Mouse (Mus musculus): ENCODE measurements around the gene Gm7544.
"Not testable (repeated sequence)": the region's sequence is repeated elsewhere in the genome, so short reads cannot be mapped to it uniquely, and the experiment has no call there.

Gene Gm7544

DNA sequence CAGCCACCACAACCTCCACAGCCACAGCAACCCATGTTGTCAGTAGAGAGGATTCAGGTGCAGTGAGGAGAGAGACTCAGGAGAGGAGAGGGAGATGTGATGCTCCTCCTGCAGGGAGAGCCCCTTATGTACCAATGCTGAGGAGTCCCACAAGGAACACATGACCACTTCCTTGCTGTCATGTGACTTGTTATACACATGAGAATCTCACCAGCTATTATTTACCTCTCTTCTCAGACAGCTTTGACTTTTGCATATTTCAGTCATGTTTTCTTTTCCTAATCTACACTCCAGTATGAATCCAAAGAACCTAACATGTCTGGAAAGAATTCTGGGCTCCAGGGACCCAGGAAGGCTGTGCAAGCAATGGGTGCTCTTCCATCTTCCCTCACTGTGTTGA, at the start of gene Gm7544:
TSS of gene Gm7544 (minus strand) at position 101 of the 400 bp plus-strand sequence.
- in situ Hi-C loops (cut with MboI, MseI): not testable (repeated sequence)

DNA sequence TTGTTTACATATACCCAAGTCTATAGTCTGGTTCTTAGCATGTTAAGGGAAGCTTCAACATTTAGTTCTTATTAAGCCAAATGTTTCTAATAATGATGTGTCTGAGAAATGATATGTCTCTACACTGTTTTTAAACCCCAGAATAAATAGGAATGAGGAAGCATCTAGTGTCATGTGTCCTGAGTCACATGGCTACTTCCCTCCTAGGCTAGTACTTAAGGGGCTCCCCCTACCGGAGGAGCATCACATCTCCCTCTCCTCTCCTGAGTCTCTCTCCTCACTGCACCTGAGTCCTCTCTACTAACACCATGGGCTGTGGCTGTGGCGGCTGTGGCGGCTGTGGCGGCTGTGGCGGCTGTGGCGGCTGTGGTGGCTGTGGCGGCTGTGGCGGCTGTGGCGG, 44.5 kb upstream of the Gm7544 start, which contains the start of gene Gm47959:
TSS of gene Gm47959 (plus strand) at position 243 of the 400 bp plus-strand sequence.
- in situ Hi-C loops (cut with MboI, MseI): not testable (repeated sequence)

DNA sequence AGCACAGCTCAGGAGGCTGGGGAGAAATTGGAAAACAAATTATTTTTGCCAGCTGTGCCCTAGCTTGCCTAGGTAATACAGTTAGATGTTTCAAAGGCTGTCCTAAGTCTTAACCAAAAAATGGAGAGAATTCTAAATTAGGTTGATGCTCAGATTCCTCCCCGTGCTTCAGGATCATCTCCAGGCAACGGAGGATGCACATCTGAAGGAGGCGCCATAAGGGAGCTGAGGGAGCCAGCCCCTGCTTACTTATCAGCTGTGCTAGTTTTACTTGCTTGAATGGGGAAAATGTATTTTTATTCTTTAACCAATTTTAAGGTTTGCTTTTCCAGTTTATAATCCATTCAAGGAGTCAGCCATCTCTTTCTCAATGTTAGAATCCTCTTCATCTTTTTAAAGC, 38.1 kb upstream of the Gm7544 start:
- in situ Hi-C loops (cut with MboI, MseI): no loop called here

- in situ Hi-C loops (cut with MboI, MseI): no loop called here
Measured at GRCm38 (mm10) chr1:82992093-82992492, 36.3 kb upstream of the Gm7544 start.

- in situ Hi-C loops (cut with MboI, MseI): no loop called here
Measured at GRCm38 (mm10) chr1:82991596-82991995, 35.8 kb upstream of the Gm7544 start.

GRCm38 (mm10) chr1:82991062-82991461, 35.2 kb upstream of the Gm7544 start:
- in situ Hi-C loops (cut with MboI, MseI): no loop called here

DNA sequence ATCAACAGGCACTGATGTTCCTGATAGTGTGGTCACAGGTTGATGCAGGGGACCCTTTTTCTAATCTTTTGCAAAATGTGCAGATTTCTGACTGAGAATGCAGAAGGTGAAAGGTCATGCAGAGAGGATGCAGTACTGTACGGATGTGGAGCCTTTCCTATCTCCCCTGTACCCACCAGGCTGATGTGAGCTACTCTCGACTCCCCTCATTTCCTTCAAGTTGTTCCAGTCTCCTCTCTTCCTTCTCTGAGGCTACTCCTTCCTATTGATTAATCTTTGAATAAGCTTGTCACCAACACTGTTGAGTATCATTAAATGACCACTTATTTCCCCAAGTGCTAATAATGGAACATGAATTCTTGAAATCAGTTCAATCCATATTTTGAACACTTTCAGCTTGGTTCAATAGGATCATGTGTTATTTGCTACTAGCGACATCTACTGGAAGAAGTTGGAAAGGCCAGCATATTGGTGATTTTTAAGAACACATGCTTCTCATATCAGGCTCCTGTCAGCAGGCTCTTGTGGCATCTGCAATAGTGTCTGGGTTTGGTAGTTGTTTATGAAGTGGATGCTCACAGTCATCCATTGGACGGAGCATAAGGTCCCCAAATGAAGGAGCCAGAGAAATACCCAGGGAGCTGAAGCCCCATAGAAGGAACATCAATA, 31.9 kb upstream of the Gm7544 start:
- in situ Hi-C loops (cut with MboI, MseI): no loop called here

- in situ Hi-C loops (cut with MboI, MseI): no loop called here
Measured at GRCm38 (mm10) chr1:82986738-82987137, 30.9 kb upstream of the Gm7544 start.

DNA sequence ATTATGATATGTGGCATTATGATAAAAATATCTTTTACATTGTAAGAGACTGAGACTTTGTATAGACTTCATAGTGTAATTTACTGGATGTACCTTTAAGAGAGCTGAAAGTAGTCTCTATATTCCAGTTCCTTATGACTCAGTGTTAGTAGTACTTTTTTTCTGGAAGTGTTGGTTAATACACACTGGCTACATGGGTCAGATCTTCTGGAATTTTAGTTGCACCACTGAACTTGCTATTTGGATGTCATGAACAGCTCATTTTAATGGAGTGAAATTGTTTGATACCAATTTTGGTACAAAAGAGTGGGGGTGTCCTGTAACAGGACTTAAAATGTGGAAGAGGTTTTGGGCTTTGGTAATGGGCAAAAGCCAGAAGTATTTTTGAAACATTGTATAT, 22.0 kb upstream of the Gm7544 start:
- in situ Hi-C loops (cut with MboI, MseI): loop anchor here (10.0 kb wide), 1 partner anchor 193 kb away; no protein-coding TSS in a partner anchor

DNA sequence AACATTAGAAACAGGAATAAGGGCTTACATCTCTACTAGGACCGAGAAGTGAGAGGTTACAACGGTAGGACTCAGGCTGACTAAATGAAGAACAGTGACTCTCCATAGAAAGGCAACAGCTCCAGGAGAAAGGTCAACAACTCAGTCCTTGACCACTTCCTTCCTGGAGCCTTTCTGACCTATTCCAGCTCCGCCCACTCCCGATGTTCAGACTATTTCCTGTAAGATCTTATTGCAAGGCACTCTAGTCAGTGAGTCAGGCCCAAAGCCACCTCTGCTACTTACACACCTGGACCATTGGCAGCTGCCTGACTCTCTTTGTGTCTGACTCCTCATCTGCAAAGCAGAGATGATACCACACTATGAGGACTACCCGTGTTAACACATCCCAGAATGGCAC, 19.9 kb upstream of the Gm7544 start:
- in situ Hi-C loops (cut with MboI, MseI): loop anchor here (10.0 kb wide), 1 partner anchor 191 kb away; no protein-coding TSS in a partner anchor

DNA sequence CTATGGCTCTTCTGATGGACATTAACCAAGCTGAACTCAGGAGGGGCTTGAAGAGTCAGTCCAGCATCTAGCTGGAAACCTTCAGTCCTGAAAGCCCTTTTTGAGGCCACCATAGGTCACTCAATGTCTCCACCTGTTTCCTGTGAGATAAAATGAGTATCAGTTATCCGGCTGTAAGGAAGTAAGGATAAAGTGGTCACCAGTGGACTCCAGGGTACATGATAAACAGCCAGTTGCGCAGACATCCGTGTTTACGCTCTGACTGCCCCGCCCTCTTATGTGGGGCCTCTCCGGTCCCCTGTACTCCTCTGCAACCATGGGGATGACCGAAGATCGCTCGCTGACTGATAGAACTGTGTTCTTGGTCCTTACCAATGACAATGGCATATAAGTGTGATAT, 18.5 kb upstream of the Gm7544 start:
- in situ Hi-C loops (cut with MboI, MseI): loop anchor here (10.0 kb wide), 1 partner anchor 190 kb away; no protein-coding TSS in a partner anchor

DNA sequence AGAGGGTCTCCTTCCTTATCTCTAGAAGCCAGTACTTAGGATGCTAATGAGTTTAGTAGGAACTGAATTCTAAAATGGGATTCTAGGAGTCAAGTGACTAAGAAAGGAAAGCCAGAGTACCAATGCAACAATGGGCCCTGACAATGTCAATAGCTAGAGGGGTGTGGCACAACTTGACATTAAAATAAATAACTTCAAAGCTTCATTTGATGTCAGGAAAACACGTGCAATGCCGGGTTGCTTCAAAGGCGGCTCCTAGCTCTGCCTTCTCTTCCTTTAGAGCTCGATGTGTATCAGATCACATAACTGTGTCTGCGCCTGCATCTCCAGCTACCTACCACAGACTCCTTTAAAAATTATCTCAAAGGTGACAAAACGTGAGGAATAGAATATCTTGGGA, 18.1 kb upstream of the Gm7544 start:
- in situ Hi-C loops (cut with MboI, MseI): loop anchor here (10.0 kb wide), 1 partner anchor 189 kb away; no protein-coding TSS in a partner anchor

DNA sequence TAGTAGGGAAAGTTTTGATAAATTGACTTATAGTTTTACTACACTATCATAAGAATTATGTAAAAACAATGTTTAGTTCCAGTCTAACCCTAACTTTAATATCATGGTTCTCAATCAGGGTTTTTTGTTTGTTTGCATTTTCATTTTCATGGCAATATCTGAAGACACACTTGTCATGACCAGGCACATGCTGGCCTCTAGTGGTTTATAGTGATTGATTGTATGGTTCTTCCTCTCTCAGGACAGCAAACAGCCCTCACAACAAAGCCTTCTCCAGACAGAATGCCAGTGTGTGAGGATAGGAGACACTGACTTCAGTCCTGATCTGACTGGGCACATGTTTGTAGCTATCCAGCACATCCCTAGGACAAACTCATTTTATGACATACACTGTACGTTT, 17.4 kb upstream of the Gm7544 start:
- in situ Hi-C loops (cut with MboI, MseI): loop anchor here (10.0 kb wide), 1 partner anchor 188 kb away; no protein-coding TSS in a partner anchor

DNA sequence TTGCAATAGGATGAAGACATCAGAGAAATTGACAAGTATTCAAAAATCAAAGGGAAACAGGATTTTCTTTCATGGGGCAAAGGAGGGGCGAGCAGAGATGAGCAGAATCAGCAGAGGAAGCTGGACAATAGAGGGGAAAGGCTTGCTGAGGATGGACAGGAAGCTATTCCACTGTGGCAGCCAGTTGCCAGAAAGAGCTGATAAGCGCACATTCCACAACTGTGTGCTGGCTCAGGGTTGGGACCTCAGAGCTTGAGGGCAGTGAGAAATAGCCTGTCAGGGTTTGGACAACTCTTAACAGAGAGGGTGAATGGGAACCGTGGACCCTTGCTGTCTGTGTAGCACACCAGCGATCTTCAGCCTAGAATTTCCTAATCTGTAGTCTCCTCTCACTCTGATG, 16.2 kb upstream of the Gm7544 start:
- in situ Hi-C loops (cut with MboI, MseI): loop anchor here (10.0 kb wide), 1 partner anchor 187 kb away; no protein-coding TSS in a partner anchor

DNA sequence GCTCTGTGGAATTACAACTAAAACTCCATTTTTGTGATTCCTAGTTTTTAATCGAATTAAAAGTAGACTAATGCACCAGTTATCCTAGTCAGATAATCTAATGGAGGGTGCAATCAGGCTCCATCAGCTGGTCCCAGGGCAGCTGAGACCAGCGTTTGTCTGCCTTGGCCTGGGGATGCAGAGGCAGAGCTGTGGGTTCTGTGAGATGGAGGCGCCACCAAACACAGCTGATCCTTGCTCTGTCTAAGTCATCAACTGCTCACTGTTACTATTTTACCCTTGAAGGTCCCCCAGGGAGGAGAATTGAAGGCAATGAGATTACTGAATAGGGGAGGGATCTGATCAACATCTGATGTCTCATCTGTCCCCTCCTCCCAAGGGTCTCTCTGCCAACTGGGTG, 10.6 kb upstream of the Gm7544 start:
- in situ Hi-C loops (cut with MboI, MseI): loop anchor here (10.0 kb wide), 1 partner anchor 62 kb away; no protein-coding TSS in a partner anchor

DNA sequence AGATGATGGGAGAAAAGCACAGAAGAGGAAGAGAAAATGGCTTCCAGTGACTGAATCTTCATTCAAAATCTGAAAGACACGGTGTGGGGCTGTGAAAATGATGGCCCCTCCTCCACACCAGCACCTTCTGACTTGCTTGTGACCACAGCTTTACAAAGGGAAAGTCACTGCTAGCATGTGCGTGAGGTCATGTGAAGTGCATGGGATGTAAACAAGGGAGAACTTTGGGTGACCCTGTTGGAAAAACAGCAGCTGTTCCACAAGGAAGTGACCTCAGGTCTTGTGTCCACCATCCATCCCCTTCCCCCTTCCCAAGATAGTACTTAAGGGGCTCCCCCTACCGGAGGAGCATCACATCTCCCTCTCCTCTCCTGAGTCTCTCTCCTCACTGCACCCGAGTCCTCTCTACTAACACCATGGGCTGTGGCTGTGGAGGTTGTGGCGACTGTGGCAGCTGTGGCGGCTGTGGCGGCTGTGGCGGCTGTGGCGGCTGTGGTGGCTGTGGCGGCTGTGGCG, 4.1 kb upstream of the Gm7544 start, which contains the start of gene Gm47955:
TSS of gene Gm47955 (plus strand) at position 417 of the 516 bp plus-strand sequence.
- in situ Hi-C loops (cut with MboI, MseI): loop anchor here (10.0 kb wide), 1 partner anchor 55 kb away; no protein-coding TSS in a partner anchor

GRCm38 (mm10) chr1:82948601-82949000, 7.2 kb downstream of the Gm7544 start:
- in situ Hi-C loops (cut with MboI, MseI): no loop called here

DNA sequence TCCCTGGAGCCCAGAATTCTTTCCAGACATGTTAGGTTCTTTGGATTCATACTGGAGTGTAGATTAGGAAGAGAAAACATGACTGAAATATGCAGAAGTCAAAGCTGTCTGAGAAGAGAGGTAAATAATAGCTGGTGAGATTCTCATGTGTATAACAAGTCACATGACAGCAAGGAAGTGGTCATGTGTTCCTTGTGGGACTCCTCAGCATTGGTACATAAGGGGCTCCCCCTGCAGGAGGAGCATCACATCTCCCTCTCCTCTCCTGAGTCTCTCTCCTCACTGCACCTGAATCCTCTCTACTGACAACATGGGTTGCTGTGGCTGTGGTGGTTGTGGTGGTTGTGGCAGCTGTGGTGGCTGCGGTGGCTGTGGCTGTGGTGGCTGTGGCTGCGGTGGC, 9.8 kb downstream of the Gm7544 start:
- in situ Hi-C loops (cut with MboI, MseI): not testable (repeated sequence)

GRCm38 (mm10) chr1:82943295-82943694, 12.5 kb downstream of the Gm7544 start, which contains the start of gene A030003K21Rik:
A030003K21Rik (minus strand) TSS chr1:82943388.
- in situ Hi-C loops (cut with MboI, MseI): not testable (repeated sequence)

DNA sequence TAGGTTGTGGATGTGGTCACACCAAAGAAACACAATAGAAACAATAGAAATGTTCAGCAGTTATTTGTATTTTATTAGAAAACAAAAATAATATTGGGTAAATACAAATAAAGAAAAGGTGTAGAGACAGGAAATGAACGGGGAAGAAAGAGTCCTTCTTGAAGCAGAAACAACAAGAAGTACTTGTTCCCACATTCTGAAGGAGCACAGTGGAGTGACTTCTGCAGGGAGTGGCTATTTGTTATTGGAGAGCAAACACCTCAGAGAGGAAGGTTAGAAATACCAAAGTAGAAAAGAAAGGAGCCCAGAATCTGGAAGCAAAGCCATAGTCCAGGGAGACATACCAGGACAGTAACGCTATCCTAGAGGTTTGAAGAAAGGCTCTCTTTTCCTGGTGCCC, 13.3 kb downstream of the Gm7544 start:
- in situ Hi-C loops (cut with MboI, MseI): not testable (repeated sequence)

DNA sequence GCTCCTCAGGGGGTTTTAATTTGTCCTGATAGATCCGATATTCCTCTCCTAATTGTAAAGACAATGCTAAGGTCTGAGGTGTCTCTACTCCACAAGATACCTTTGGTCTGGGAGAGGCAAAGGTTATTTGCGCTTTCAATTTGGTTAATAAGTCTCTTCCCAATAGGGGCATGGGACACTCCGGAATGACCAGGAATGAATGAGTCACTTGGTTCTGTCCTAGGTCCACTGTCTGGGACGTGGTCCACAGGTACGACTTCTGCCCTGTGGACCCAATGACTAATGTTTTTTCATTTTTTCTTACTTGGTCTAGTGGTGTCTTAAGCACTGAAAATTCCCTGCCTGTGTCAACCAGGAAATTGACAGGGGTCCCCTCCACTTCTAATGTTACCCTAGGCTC, 17.1 kb downstream of the Gm7544 start:
- in situ Hi-C loops (cut with MboI, MseI): no loop called here

- in situ Hi-C loops (cut with MboI, MseI): not testable (repeated sequence)
Measured at GRCm38 (mm10) chr1:82931326-82931725, 24.5 kb downstream of the Gm7544 start, which contains the start of gene Gm6217. Gm6217 (minus strand) TSS chr1:82931399.

DNA sequence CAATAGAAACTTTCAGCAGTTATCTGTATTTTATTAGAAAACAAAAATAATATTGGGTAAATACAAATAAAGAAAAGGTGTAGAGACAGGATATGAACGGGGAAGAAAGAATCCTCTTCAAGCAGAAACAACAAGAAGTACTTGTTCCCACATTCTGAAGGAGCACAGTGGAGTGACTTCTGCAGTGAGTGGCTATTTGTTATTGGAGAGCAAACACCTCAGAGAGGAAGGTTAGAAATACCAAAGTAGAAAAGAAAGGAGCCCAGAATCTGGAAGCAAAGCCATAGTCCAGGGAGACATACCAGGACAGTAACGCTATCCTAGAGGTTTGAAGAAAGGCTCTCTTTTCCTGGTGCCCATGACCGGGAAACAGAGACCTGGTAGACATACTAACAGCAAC, 25.3 kb downstream of the Gm7544 start:
- in situ Hi-C loops (cut with MboI, MseI): not testable (repeated sequence)
